Mouse (Mus musculus): Measurements from ENCODE around the gene Mccc1. TPM values are rescaled to one million over a fixed set of nuclear protein-coding genes. Genes with fewer than 3 reads are reported as not detected.

Gene Mccc1
- polyA plus RNA-seq, 1 experiment from 2014 or later: 37.9 TPM

GRCm38 (mm10) chr3:35954901-35955575, 45.4 kb downstream of the Mccc1 start:
- H3K4me1 ChIP-seq: no peaks in the 10 kb centered on the region
- no peak overlapping the region for H3K27ac ChIP-seq
- H3K27me3 ChIP-seq (ENCODE audit: poor library complexity, severe bottlenecking): no peaks in the 10 kb centered on the region
- peaks cover 23% of the 10 kb centered on the region for H3K36me3 ChIP-seq (replicated peaks)
- no peaks in the 10 kb centered on the region for H3K9me3 ChIP-seq
- H3K4me3 ChIP-seq: no peak overlapping the region
- WGBS: 93% methylated on average over 11 of the region's 11 CpGs
- no peak for DNase-seq (ENCODE audit: extremely low spot score, low spot score)

- Histone ChIP-seq H3K27me3 (ENCODE audit: poor library complexity, severe bottlenecking) (no peaks in the 10 kb centered on the region), H3K4me1 (no peaks in the 10 kb centered on the region), H3K36me3 (replicated peaks) (peaks cover 14% of the 10 kb centered on the region; the same call in 1 of the 2 replicates), H3K4me3 (no peak overlapping the region), H3K27ac (no peak overlapping the region), H3K9me3 (no peaks in the 10 kb centered on the region)
- 91% methylated on average over 6 of the region's 6 CpGs for WGBS
- no peak for DNase-seq (ENCODE audit: extremely low spot score, low spot score)
These were observed 46.7 kb downstream of the Mccc1 start for GRCm38 (mm10) chr3:35953816-35954215.

- Histone ChIP-seq H3K4me3 (no peak overlapping the region), H3K36me3 (replicated peaks) (peaks cover 11% of the 10 kb centered on the region; the same call in 1 of the 2 replicates), H3K27ac (no peak overlapping the region), H3K4me1 (no peaks in the 10 kb centered on the region), H3K27me3 (ENCODE audit: poor library complexity, severe bottlenecking) (no peaks in the 10 kb centered on the region), H3K9me3 (no peaks in the 10 kb centered on the region)
- DNase-seq (ENCODE audit: extremely low spot score, low spot score): no peak
- WGBS: 65% methylated on average over 1 of the region's 1 CpGs
These were observed 47.3 kb downstream of the Mccc1 start for GRCm38 (mm10) chr3:35953184-35953583.

- WGBS: 92% methylated on average over 7 of the region's 7 CpGs
- DNase-seq (ENCODE audit: extremely low spot score, low spot score): no peak
- Histone ChIP-seq H3K4me1 (no peaks in the 10 kb centered on the region), H3K27ac (no peak overlapping the region), H3K4me3 (no peak overlapping the region), H3K27me3 (ENCODE audit: poor library complexity, severe bottlenecking) (no peaks in the 10 kb centered on the region), H3K36me3 (replicated peaks) (no peaks in the 10 kb centered on the region), H3K9me3 (no peaks in the 10 kb centered on the region)
These were observed 52.3 kb downstream of the Mccc1 start for GRCm38 (mm10) chr3:35948197-35948596.

- peaks cover 5% of the 10 kb centered on the region; the same call in 1 of the 2 replicates for H3K36me3 ChIP-seq (replicated peaks)
- no peak for DNase-seq (ENCODE audit: extremely low spot score, low spot score)
- H3K9me3 ChIP-seq: no peaks in the 10 kb centered on the region
- H3K27me3 ChIP-seq (ENCODE audit: poor library complexity, severe bottlenecking): no peaks in the 10 kb centered on the region
- no peak overlapping the region for H3K27ac ChIP-seq
- 90% methylated on average over 4 of the region's 4 CpGs for WGBS
- no peak overlapping the region for H3K4me3 ChIP-seq
- no peaks in the 10 kb centered on the region for H3K4me1 ChIP-seq
These were observed 59.9 kb downstream of the Mccc1 start for GRCm38 (mm10) chr3:35940520-35941135.

GRCm38 (mm10) chr3:35940047-35940446, 60.4 kb downstream of the Mccc1 start:
- no peaks in the 10 kb centered on the region for H3K9me3 ChIP-seq
- H3K27me3 ChIP-seq (ENCODE audit: poor library complexity, severe bottlenecking): no peaks in the 10 kb centered on the region
- no peak overlapping the region for H3K4me3 ChIP-seq
- no peak for DNase-seq (ENCODE audit: extremely low spot score, low spot score)
- 42% methylated on average over 2 of the region's 2 CpGs for WGBS
- no peak overlapping the region for H3K27ac ChIP-seq
- peaks cover 5% of the 10 kb centered on the region; the same call in 1 of the 2 replicates for H3K36me3 ChIP-seq (replicated peaks)
- no peaks in the 10 kb centered on the region for H3K4me1 ChIP-seq

- WGBS: 92% methylated on average over 6 of the region's 6 CpGs
- no peak for DNase-seq (ENCODE audit: extremely low spot score, low spot score)
- peaks cover 13% of the 10 kb centered on the region for H3K4me1 ChIP-seq
- peaks cover 5% of the 10 kb centered on the region; the same call in 1 of the 2 replicates for H3K36me3 ChIP-seq (replicated peaks)
- H3K27ac ChIP-seq: no peak within 1 kb of the TSS
- no peaks in the 10 kb centered on the region for H3K9me3 ChIP-seq
- H3K27me3 ChIP-seq (ENCODE audit: poor library complexity, severe bottlenecking): no peaks in the 10 kb centered on the region
- no peak within 1 kb of the TSS for H3K4me3 ChIP-seq
These were observed 63.1 kb downstream of the Mccc1 start, which contains the start of gene Dcun1d1 for GRCm38 (mm10) chr3:35937345-35937744. Gene Dcun1d1 (minus strand): TSS chr3:35937445.

- DNase-seq (ENCODE audit: extremely low spot score, low spot score): peak; percentile 40
- Histone ChIP-seq H3K4me3 (peak overlapping the region; percentile 90), H3K9me3 (no peaks in the 10 kb centered on the region), H3K27me3 (ENCODE audit: poor library complexity, severe bottlenecking) (no peaks in the 10 kb centered on the region), H3K27ac (peak overlapping the region; percentile 97), H3K4me1 (peaks cover 38% of the 10 kb centered on the region), H3K36me3 (replicated peaks) (peaks cover 4% of the 10 kb centered on the region; the same call in 1 of the 2 replicates)
- 4% methylated on average over 14 of the region's 14 CpGs for WGBS
These were observed 67.1 kb downstream of the Mccc1 start for GRCm38 (mm10) chr3:35933405-35933777.

- Histone ChIP-seq H3K27ac (peak overlapping the region; percentile 97), H3K27me3 (ENCODE audit: poor library complexity, severe bottlenecking) (no peaks in the 10 kb centered on the region), H3K4me1 (peaks cover 38% of the 10 kb centered on the region), H3K4me3 (peak overlapping the region; percentile 90), H3K9me3 (no peaks in the 10 kb centered on the region), H3K36me3 (replicated peaks) (no peaks in the 10 kb centered on the region; the same call in 1 of the 2 replicates)
- DNase-seq (ENCODE audit: extremely low spot score, low spot score): peak; percentile 70
- WGBS: 1% methylated on average over 46 of the region's 73 CpGs
These were observed 67.6 kb downstream of the Mccc1 start for GRCm38 (mm10) chr3:35932735-35933404.

GRCm38 (mm10) chr3:35931896-35932727, 68.4 kb downstream of the Mccc1 start:
- no peaks in the 10 kb centered on the region for H3K36me3 ChIP-seq (replicated peaks)
- peak overlapping the region; percentile 97 for H3K27ac ChIP-seq
- H3K4me1 ChIP-seq: peaks cover 38% of the 10 kb centered on the region
- H3K9me3 ChIP-seq: no peaks in the 10 kb centered on the region
- no peaks in the 10 kb centered on the region for H3K27me3 ChIP-seq (ENCODE audit: poor library complexity, severe bottlenecking)
- H3K4me3 ChIP-seq: peak overlapping the region; percentile 90
- DNase-seq (ENCODE audit: extremely low spot score, low spot score): peak; percentile 61
- under 1% methylated on average over 58 of the region's 65 CpGs for WGBS

GRCm38 (mm10) chr3:35931359-35931758, 69.1 kb downstream of the Mccc1 start:
- Histone ChIP-seq H3K4me3 (peak overlapping the region; percentile 90), H3K27ac (peak overlapping the region; percentile 97), H3K4me1 (peaks cover 38% of the 10 kb centered on the region), H3K9me3 (no peaks in the 10 kb centered on the region), H3K36me3 (replicated peaks) (no peaks in the 10 kb centered on the region), H3K27me3 (ENCODE audit: poor library complexity, severe bottlenecking) (no peaks in the 10 kb centered on the region)
- WGBS: 45% methylated on average over 7 of the region's 7 CpGs
- no peak for DNase-seq (ENCODE audit: extremely low spot score, low spot score)

- no peak for DNase-seq (ENCODE audit: extremely low spot score, low spot score)
- WGBS: 73% methylated on average over 8 of the region's 8 CpGs
- Histone ChIP-seq H3K4me1 (peaks cover 38% of the 10 kb centered on the region), H3K4me3 (no peak overlapping the region), H3K9me3 (no peaks in the 10 kb centered on the region), H3K36me3 (replicated peaks) (no peaks in the 10 kb centered on the region), H3K27me3 (ENCODE audit: poor library complexity, severe bottlenecking) (no peaks in the 10 kb centered on the region), H3K27ac (no peak overlapping the region)
These were observed 70.6 kb downstream of the Mccc1 start for GRCm38 (mm10) chr3:35929831-35930230.
